Mouse (Mus musculus): ENCODE measurements around the gene Pdgfra. TPM values are rescaled to one million over a fixed set of nuclear protein-coding genes. Genes with fewer than 3 reads are reported as not detected.

Gene Pdgfra
- 21.6 and 24.0 TPM in 2 replicates for polyA plus RNA-seq (2014; fragmentation: Nextera tagmentation; extraction: Ambion mirVana)

DNA sequence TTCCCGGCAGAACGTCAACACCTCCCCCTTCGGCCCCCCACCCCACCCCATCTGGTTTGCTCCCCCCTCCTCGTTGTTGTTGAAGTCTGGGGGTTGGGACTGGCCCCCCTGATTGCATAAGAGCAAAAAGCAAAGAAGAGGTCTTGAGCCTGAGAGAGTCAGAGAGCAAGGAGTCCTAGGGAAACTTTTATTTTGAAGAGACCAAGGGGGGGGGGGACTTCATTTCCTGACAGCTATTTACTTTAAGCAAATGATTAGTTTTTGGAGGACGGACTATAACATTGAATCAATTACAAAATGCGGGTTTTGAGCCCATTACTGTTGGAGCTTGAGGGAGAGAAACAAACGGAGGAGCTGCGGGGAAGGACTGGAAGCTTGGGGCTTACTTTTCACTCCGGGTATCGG is at the start of gene Pdgfra:
Pdgfra (plus strand) TSS at position 272 of the 405 bp plus-strand sequence.
- Histone ChIP-seq H3K9ac (ENCODE audit: low read length) (peak within 1 kb of the TSS; percentile 39), H3K4me3 (ENCODE audit: low read depth, low read length) (peak within 1 kb of the TSS; percentile 44), H3K4me1 (replicated peaks; ENCODE audit: control insufficient read depth, insufficient read depth, low read length) (peaks cover 26% of the 10 kb centered on the region), H3K27ac (ENCODE audit: low read depth, low read length) (0 out of 2 replicates have a peak within 1 kb of the TSS, but pooled peaks have one; percentile 37), H3K4me2 (ENCODE audit: low read depth, low read length, severe bottlenecking) (peak within 1 kb of the TSS; percentile 41), H3K9me3 (ENCODE audit: control insufficient read depth, low read length) (no peaks in the 10 kb centered on the region), H3K27me3 (ENCODE audit: control insufficient read depth, insufficient read depth, low read length) (peaks cover 80% of the 10 kb centered on the region), H3K36me3 (ENCODE audit: control insufficient read depth, insufficient read depth, low read length) (no peaks in the 10 kb centered on the region)
- ATAC-seq (replicated peaks; ENCODE audit: low FRiP score) = no peak
- no peak for DNase-seq (ENCODE audit: low spot score)
- WGBS = 1% methylated on average over 10 of the region's 10 CpGs

DNA sequence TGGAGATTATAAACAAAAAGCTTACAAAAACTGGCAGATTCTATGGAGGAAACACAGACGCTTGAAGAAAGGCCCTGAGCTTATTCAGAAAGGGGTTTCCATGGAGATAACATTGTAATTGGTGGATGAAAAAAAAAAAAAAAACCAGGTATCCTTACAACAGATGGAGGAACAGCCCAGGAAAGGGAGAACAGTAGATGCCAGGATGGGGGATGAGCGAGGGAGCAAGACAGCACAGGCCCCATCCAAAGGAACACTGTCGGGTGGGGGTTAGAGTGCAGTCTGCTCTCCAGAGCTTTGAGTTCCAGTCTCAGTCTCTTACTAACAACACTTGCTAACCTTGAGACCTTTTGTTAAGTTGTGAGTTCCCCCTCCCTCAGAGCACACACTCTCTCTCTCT is 45.6 kb upstream of the Pdgfra start:
- Histone ChIP-seq H3K27ac (ENCODE audit: low read depth, low read length) (no peak overlapping the region), H3K4me2 (ENCODE audit: low read depth, low read length, severe bottlenecking) (no peak overlapping the region), H3K36me3 (ENCODE audit: control insufficient read depth, insufficient read depth, low read length) (no peaks in the 10 kb centered on the region), H3K4me3 (ENCODE audit: low read depth, low read length) (no peak overlapping the region), H3K4me1 (replicated peaks; ENCODE audit: control insufficient read depth, insufficient read depth, low read length) (no peaks in the 10 kb centered on the region), H3K9ac (ENCODE audit: low read length) (no peak overlapping the region), H3K27me3 (ENCODE audit: control insufficient read depth, insufficient read depth, low read length) (no peaks in the 10 kb centered on the region; the same call in 1 of the 2 replicates), H3K9me3 (ENCODE audit: control insufficient read depth, low read length) (no peaks in the 10 kb centered on the region; the same call in 1 of the 2 replicates)
- ATAC-seq (replicated peaks; ENCODE audit: low FRiP score) = no peak
- WGBS = 64% methylated on average over 3 of the region's 3 CpGs
- DNase-seq (ENCODE audit: low spot score) = no peak

DNA sequence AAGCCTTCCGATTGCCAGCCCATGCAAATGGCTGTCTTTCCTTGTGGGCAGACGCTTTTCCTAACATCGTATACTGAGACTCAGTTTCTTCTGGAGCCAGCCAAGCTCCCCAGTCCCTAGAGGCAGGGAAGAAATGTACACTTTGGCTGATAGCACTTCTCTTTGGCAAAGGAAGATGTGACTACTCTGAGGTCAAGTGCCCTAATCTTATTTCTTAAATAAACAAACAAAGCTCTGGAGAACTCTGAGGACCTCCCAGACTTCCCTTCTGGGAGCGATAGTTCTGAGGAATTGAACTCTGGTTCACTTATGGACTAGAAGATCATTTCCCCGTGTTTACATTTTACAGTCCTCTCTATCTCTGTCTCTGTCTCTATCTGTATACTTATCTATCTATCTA is 42.7 kb upstream of the Pdgfra start:
- WGBS = 65% methylated on average over 5 of the region's 5 CpGs
- no peak for DNase-seq (ENCODE audit: low spot score)
- H3K9ac ChIP-seq (ENCODE audit: low read length) = no peak overlapping the region
- no peak for ATAC-seq (replicated peaks; ENCODE audit: low FRiP score)
- H3K27ac ChIP-seq (ENCODE audit: low read depth, low read length) = no peak overlapping the region
- no peak overlapping the region for H3K4me2 ChIP-seq (ENCODE audit: low read depth, low read length, severe bottlenecking)
- no peaks in the 10 kb centered on the region; the same call in 1 of the 2 replicates for H3K9me3 ChIP-seq (ENCODE audit: control insufficient read depth, low read length)
- no peak overlapping the region for H3K4me3 ChIP-seq (ENCODE audit: low read depth, low read length)
- H3K36me3 ChIP-seq (ENCODE audit: control insufficient read depth, insufficient read depth, low read length) = no peaks in the 10 kb centered on the region
- H3K4me1 ChIP-seq (replicated peaks; ENCODE audit: control insufficient read depth, insufficient read depth, low read length) = no peaks in the 10 kb centered on the region
- no peaks in the 10 kb centered on the region; the same call in 1 of the 2 replicates for H3K27me3 ChIP-seq (ENCODE audit: control insufficient read depth, insufficient read depth, low read length)

DNA sequence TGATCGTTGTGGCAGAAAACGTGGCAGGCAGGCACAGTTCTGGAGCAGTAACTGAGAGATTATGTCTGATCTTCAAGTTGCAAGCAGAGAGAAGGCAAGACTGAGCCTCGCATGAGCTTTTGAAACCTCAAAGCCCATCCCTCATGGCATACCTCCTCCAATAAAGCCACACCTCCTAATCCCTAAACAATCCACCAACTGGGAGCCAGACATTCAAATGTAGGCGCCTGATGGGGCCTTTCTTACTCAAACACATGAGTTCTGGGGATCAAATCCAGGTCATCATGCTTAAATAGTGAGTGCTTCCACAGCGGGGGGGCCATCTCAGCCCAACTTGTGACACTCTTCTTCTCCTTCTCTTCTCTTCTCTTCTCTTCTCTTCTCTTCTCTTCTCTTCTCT is 40.3 kb upstream of the Pdgfra start:
- no peak overlapping the region for H3K4me3 ChIP-seq (ENCODE audit: low read depth, low read length)
- ATAC-seq (replicated peaks; ENCODE audit: low FRiP score) = no peak
- no peaks in the 10 kb centered on the region; the same call in 1 of the 2 replicates for H3K27me3 ChIP-seq (ENCODE audit: control insufficient read depth, insufficient read depth, low read length)
- no peaks in the 10 kb centered on the region for H3K4me1 ChIP-seq (replicated peaks; ENCODE audit: control insufficient read depth, insufficient read depth, low read length)
- H3K4me2 ChIP-seq (ENCODE audit: low read depth, low read length, severe bottlenecking) = no peak overlapping the region
- 49% methylated on average over 5 of the region's 5 CpGs for WGBS
- DNase-seq (ENCODE audit: low spot score) = no peak
- H3K9ac ChIP-seq (ENCODE audit: low read length) = no peak overlapping the region
- no peak overlapping the region for H3K27ac ChIP-seq (ENCODE audit: low read depth, low read length)
- no peaks in the 10 kb centered on the region; the same call in 1 of the 2 replicates for H3K9me3 ChIP-seq (ENCODE audit: control insufficient read depth, low read length)
- H3K36me3 ChIP-seq (ENCODE audit: control insufficient read depth, insufficient read depth, low read length) = no peaks in the 10 kb centered on the region

DNA sequence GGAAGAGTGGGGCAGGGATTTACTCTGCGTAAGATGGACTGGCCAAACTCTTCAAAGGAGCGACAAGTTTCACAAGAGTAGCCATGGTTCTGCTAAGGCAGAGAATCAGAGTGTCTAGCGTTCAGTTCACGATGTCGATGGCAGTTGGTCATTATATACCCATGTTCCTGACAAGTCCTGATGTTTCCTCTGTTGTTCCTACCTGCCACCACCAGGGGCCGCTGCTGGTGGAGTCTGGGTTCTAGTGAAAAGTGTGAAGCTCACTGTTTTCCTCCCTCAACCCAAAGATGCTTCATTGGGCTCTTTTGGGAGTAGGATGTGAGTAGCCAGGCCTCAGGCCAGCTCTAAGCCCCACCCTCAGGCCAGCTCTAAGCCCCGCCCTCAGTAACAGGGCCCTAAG is 33.3 kb upstream of the Pdgfra start:
- WGBS = 61% methylated on average over 7 of the region's 7 CpGs
- Histone ChIP-seq H3K4me1 (replicated peaks; ENCODE audit: control insufficient read depth, insufficient read depth, low read length) (no peaks in the 10 kb centered on the region), H3K4me3 (ENCODE audit: low read depth, low read length) (no peak overlapping the region), H3K27me3 (ENCODE audit: control insufficient read depth, insufficient read depth, low read length) (no peaks in the 10 kb centered on the region), H3K36me3 (ENCODE audit: control insufficient read depth, insufficient read depth, low read length) (no peaks in the 10 kb centered on the region), H3K4me2 (ENCODE audit: low read depth, low read length, severe bottlenecking) (no peak overlapping the region), H3K27ac (ENCODE audit: low read depth, low read length) (no peak overlapping the region), H3K9ac (ENCODE audit: low read length) (no peak overlapping the region), H3K9me3 (ENCODE audit: control insufficient read depth, low read length) (no peaks in the 10 kb centered on the region)
- peak; percentile 66 for DNase-seq (ENCODE audit: low spot score)
- ATAC-seq (replicated peaks; ENCODE audit: low FRiP score) = no peak

DNA sequence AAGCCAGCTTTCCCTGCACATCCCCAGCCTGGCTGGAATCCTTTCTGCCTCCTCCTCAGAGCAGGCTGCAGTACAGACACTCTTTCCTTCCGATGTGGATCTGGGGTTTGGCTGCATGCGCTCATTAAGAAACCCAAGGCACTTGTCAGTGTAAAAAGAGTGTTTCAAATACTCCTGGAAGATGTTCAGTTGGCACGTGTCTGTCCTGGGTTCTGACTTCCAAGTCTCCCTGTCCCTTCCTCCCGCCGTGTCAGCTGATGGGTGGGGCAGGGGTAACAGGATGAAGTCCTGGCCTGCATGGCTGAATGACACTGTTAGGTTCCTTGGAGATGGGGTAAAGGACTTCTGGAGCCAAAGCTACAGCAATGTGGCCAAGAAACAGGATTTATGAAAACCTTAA is 30.4 kb upstream of the Pdgfra start:
- Histone ChIP-seq H3K27me3 (ENCODE audit: control insufficient read depth, insufficient read depth, low read length) (no peaks in the 10 kb centered on the region), H3K36me3 (ENCODE audit: control insufficient read depth, insufficient read depth, low read length) (no peaks in the 10 kb centered on the region), H3K9me3 (ENCODE audit: control insufficient read depth, low read length) (no peaks in the 10 kb centered on the region), H3K4me1 (replicated peaks; ENCODE audit: control insufficient read depth, insufficient read depth, low read length) (no peaks in the 10 kb centered on the region), H3K4me3 (ENCODE audit: low read depth, low read length) (no peak overlapping the region), H3K9ac (ENCODE audit: low read length) (no peak overlapping the region), H3K4me2 (ENCODE audit: low read depth, low read length, severe bottlenecking) (no peak overlapping the region), H3K27ac (ENCODE audit: low read depth, low read length) (no peak overlapping the region)
- 42% methylated on average over 5 of the region's 5 CpGs for WGBS
- ATAC-seq (replicated peaks; ENCODE audit: low FRiP score) = no peak
- no peak for DNase-seq (ENCODE audit: low spot score)

DNA sequence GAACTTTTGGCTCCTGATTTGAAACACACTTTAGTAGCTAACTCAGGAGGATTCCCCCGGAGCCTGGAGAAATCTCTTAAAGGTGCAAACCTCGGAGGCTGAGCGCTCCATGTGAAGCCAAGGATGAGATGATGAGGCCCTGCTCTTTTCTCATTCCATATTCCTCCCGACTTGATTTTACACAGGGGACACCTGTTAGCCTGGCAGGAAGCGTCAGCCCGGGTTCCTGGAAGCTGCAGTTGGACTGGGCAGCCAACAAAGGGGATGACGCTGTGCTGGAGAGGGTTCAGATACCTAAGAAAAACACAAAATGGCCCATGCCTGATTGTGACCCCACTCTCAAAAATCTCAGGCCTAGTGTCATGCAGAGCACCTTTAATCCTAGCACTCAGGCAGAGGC is 17.4 kb upstream of the Pdgfra start:
- H3K27ac ChIP-seq (ENCODE audit: low read depth, low read length) = no peak overlapping the region
- H3K9ac ChIP-seq (ENCODE audit: low read length) = no peak overlapping the region
- 90% methylated on average over 7 of the region's 7 CpGs for WGBS
- ATAC-seq (replicated peaks; ENCODE audit: low FRiP score) (no peak), DNase-seq (ENCODE audit: low spot score) (no peak)
- H3K36me3 ChIP-seq (ENCODE audit: control insufficient read depth, insufficient read depth, low read length) = no peaks in the 10 kb centered on the region
- H3K9me3 ChIP-seq (ENCODE audit: control insufficient read depth, low read length) = no peaks in the 10 kb centered on the region
- H3K4me1 ChIP-seq (replicated peaks; ENCODE audit: control insufficient read depth, insufficient read depth, low read length) = no peaks in the 10 kb centered on the region
- H3K27me3 ChIP-seq (ENCODE audit: control insufficient read depth, insufficient read depth, low read length) = no peaks in the 10 kb centered on the region; the same call in 1 of the 2 replicates
- H3K4me3 ChIP-seq (ENCODE audit: low read depth, low read length) = no peak overlapping the region
- H3K4me2 ChIP-seq (ENCODE audit: low read depth, low read length, severe bottlenecking) = no peak overlapping the region

DNA sequence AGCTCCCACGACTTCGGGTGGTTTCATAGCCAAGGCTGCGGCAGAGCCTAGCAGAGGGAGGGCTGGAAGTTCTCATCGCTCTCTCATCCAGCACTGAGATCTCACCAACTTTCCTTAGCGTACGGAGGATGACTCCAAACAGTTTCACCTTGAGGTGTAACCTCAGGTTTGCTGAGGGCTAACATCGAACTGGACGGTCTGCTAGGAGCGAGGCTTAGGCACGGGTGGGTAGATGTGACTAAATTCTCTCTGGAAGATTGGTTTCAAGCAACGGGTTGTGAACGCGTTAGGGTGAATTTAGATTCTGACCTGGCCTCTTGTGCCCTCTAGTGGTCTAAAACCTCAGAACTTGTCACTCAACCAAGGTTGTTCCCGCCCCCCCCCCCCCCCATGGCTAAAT is 9.0 kb upstream of the Pdgfra start:
- ATAC-seq (replicated peaks; ENCODE audit: low FRiP score) (no peak; the same call in 1 of the 2 replicates), DNase-seq (ENCODE audit: low spot score) (peak; percentile 74)
- Histone ChIP-seq H3K9ac (ENCODE audit: low read length) (peak overlapping the region; percentile 28), H3K9me3 (ENCODE audit: control insufficient read depth, low read length) (no peaks in the 10 kb centered on the region), H3K4me2 (ENCODE audit: low read depth, low read length, severe bottlenecking) (peak overlapping the region; percentile 53), H3K4me1 (replicated peaks; ENCODE audit: control insufficient read depth, insufficient read depth, low read length) (peaks cover under 1% of the 10 kb centered on the region; the same call in 1 of the 2 replicates), H3K27me3 (ENCODE audit: control insufficient read depth, insufficient read depth, low read length) (peaks cover 38% of the 10 kb centered on the region), H3K36me3 (ENCODE audit: control insufficient read depth, insufficient read depth, low read length) (no peaks in the 10 kb centered on the region), H3K4me3 (ENCODE audit: low read depth, low read length) (peak overlapping the region; percentile 20), H3K27ac (ENCODE audit: low read depth, low read length) (no peak overlapping the region)
- 3% methylated on average over 14 of the region's 14 CpGs for WGBS

DNA sequence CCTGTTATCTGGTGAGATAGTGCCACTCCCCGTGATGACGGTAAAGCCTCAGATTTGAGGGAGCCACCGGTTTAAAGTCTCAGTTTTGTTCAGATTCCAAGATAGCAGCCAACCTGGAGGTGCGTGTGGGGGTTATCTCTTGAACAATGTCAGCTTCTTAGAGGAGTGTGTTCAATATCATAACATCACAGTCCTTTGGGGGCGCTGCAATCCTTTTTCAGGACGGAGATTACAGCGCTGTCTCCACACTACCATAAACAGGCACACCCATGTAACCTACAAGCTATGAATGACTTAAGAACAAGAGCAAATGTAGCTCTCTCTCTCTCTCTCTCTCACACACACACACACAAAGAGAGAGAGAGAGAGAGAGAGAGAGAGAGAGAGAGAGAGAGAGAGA is 8.3 kb upstream of the Pdgfra start:
- 52% methylated on average over 7 of the region's 7 CpGs for WGBS
- peaks cover 7% of the 10 kb centered on the region; the same call in 1 of the 2 replicates for H3K4me1 ChIP-seq (replicated peaks; ENCODE audit: control insufficient read depth, insufficient read depth, low read length)
- no peak for DNase-seq (ENCODE audit: low spot score)

More for the DNA sequence above, 8.3 kb upstream of the Pdgfra start:
- H3K27me3 ChIP-seq (ENCODE audit: control insufficient read depth, insufficient read depth, low read length) = peaks cover 44% of the 10 kb centered on the region
- H3K9me3 ChIP-seq (ENCODE audit: control insufficient read depth, low read length) = no peaks in the 10 kb centered on the region
- no peaks in the 10 kb centered on the region for H3K36me3 ChIP-seq (ENCODE audit: control insufficient read depth, insufficient read depth, low read length)
- H3K4me2 ChIP-seq (ENCODE audit: low read depth, low read length, severe bottlenecking) = no peak overlapping the region
- H3K9ac ChIP-seq (ENCODE audit: low read length) = no peak overlapping the region
- no peak for ATAC-seq (replicated peaks; ENCODE audit: low FRiP score)
- H3K4me3 ChIP-seq (ENCODE audit: low read depth, low read length) = no peak overlapping the region
- no peak overlapping the region for H3K27ac ChIP-seq (ENCODE audit: low read depth, low read length)

Data from forebrain, embryonic 11.5 days (tissue).